Mouse (Mus musculus): Measurements from ENCODE around the gene Prox1. TPM values are rescaled to one million over a fixed set of nuclear protein-coding genes. Genes with fewer than 3 reads are reported as not detected.

Prox1 gene
- polyA plus RNA-seq, 1 experiment from 2014 or later, result 18.3 TPM

DNA sequence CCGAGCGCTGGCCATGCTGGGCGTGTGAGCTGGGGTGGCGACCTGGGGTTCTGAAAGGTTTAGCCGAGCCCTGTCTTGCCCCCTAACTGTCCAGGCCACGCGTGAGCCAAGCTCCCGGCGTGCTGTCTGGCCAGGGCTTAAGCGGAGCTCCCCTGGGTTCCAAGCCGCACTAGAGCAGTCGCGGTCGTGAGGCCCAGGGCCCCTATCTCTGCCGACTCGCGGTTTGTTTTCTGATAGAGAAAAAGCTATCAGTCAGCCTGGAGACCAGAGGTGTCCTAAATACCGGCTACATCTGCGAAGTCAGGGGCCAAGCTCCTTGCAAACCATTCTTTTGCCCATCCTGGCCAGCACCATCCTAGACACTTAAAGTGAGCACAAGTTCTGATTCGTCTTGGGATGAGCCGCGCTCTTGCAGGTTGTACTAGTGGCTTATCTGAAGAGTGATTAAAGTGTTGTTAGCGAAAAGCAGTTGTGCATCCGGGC, 2.5 kb upstream of the Prox1 start:
- Histone ChIP-seq H3K4me2 (peak overlapping the region; percentile 87), H3K4me3 (peak overlapping the region; percentile 86), H3K9me3 (replicated peaks) (no peaks in the 10 kb centered on the region), H3K4me1 (replicated peaks) (peaks cover 42% of the 10 kb centered on the region), H3K9ac (peak overlapping the region; percentile 54), H3K36me3 (no peaks in the 10 kb centered on the region), H3K27me3 (peaks cover 23% of the 10 kb centered on the region), H3K27ac (peak overlapping the region; percentile 46)
- no peak for ATAC-seq (replicated peaks; ENCODE audit: insufficient number of reproducible peaks, insufficient read depth, low FRiP score, low read depth)
- WGBS, result 2% methylated on average over 24 of the region's 24 CpGs

DNA sequence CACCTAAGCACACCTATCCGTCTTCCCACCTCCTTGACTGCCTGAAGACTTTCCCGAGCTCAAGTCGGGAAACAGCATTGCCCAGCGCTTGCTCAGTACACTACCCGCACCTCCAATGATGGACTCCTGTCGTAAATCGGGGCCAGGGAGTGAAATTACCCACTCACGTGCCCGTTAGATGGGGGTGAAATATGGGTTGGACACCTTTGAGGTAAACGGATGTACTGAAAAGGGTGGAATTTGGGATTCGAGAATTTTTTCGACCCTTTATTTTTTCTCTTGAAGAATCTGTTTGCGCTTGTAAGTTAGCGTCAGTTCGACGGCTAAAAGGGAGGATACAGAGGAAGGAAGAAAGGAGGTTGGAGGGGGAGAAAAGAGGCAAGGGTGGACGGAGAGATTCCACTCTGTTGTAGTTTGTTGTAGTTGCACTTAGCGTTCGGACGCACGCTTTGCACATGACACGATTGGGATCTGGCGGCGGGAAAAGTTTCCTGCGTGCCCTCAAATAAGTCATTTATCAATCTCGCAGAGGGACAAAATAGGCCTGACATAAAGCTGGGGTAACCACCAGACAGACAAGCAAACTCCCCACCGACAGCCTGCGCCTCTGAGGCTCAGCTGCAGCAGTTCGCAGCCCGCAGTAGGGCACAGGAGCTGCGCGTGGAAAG, 1.9 kb upstream of the Prox1 start:
- Histone ChIP-seq H3K36me3 (no peaks in the 10 kb centered on the region), H3K27ac (peak overlapping the region; percentile 46), H3K9ac (peak overlapping the region; percentile 54), H3K27me3 (peaks cover 23% of the 10 kb centered on the region), H3K4me1 (replicated peaks) (peaks cover 44% of the 10 kb centered on the region), H3K4me2 (peak overlapping the region; percentile 87), H3K4me3 (peak overlapping the region; percentile 86), H3K9me3 (replicated peaks) (no peaks in the 10 kb centered on the region)
- no peak for ATAC-seq (replicated peaks; ENCODE audit: insufficient number of reproducible peaks, insufficient read depth, low FRiP score, low read depth)
- WGBS, result 6% methylated on average over 32 of the region's 32 CpGs

DNA sequence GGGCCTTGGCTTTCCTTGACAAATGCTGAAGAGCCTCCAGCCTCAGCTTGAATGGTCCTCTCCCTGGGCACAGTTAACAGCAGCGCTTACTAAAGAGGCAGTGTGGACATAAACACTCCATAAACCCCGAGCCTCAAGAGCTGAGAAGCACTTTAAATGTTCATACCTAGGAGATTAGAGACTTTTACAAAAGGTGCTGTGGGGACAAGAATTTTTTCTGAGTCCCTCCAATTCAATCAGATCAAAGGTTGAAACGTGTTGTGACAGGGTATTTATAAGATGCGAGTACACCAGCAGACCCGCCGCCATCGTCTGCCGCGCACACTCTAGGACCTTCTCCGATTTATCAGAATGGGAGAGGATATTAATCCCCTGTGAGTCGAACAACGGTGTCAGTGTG, 1.2 kb upstream of the Prox1 start:
- WGBS, result 4% methylated on average over 12 of the region's 12 CpGs
- no peak for ATAC-seq (replicated peaks; ENCODE audit: insufficient number of reproducible peaks, insufficient read depth, low FRiP score, low read depth)
- no peaks in the 10 kb centered on the region for H3K9me3 ChIP-seq (replicated peaks)
- peaks cover 23% of the 10 kb centered on the region for H3K27me3 ChIP-seq
- no peaks in the 10 kb centered on the region for H3K36me3 ChIP-seq
- peak overlapping the region; percentile 14; the same call in 1 of the 2 replicates for H3K27ac ChIP-seq
- H3K9ac ChIP-seq, result 0 out of 2 replicates have a peak overlapping the region, but pooled peaks have one; percentile 54
- peak overlapping the region; percentile 87 for H3K4me2 ChIP-seq
- H3K4me3 ChIP-seq, result peak overlapping the region; percentile 86
- peaks cover 45% of the 10 kb centered on the region for H3K4me1 ChIP-seq (replicated peaks)

DNA sequence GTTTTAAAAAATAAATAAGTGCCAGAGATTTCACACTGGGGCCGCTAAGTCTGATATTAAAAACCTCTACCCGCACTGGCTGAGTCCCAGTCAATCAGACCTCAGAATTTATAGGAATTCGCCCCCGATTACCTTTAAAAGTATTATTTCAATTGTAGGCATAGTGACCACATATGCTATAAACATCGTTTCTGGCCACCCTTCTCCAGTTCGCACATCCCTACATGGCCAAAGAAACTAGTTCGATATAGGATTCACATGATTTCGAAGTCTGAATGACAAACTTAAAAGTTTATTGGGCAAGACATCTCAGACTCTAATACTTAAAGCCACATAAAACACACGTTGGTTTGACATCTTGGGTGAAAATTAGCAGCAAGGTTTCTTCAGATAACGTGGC, 827 bp upstream of the Prox1 start:
- peak overlapping the region; percentile 89 for H3K9ac ChIP-seq
- peaks cover 21% of the 10 kb centered on the region for H3K27me3 ChIP-seq
- H3K36me3 ChIP-seq, result no peaks in the 10 kb centered on the region
- ATAC-seq (replicated peaks; ENCODE audit: insufficient number of reproducible peaks, insufficient read depth, low FRiP score, low read depth), result no peak
- peak overlapping the region; percentile 87 for H3K4me2 ChIP-seq
- peak overlapping the region; percentile 86 for H3K4me3 ChIP-seq
- H3K9me3 ChIP-seq (replicated peaks), result no peaks in the 10 kb centered on the region
- 8% methylated on average over 10 of the region's 10 CpGs for WGBS
- H3K27ac ChIP-seq, result peak overlapping the region; percentile 98; the same call in 1 of the 2 replicates
- H3K4me1 ChIP-seq (replicated peaks), result peaks cover 45% of the 10 kb centered on the region

DNA sequence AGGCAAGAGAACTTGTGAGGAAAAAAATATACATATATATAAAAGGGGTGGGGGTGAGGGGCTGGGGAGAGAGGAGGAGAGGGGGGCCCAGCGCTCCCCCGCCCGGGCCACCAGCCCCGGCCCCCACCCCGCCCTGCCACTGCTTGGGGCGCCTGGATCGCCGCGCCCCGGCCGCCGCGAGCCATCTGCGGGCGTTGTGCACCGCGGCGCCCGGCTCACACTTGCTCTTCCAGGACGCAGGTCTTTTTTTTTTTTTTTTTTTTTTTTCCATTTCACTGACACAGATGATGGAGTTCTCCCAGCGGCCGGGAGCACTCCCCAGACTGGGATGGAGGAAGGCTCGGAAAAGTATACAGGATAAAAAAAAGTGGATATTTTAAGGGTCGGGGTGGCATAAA, 304 bp upstream of the Prox1 start:
- Histone ChIP-seq H3K9ac (peak overlapping the region; percentile 89), H3K27me3 (peaks cover 17% of the 10 kb centered on the region), H3K4me1 (replicated peaks) (peaks cover 45% of the 10 kb centered on the region), H3K9me3 (replicated peaks) (no peaks in the 10 kb centered on the region), H3K4me2 (peak overlapping the region; percentile 87), H3K27ac (peak overlapping the region; percentile 98), H3K36me3 (no peaks in the 10 kb centered on the region), H3K4me3 (peak overlapping the region; percentile 86)
- ATAC-seq (replicated peaks; ENCODE audit: insufficient number of reproducible peaks, insufficient read depth, low FRiP score, low read depth), result peak; percentile 11; the same call in 1 of the 2 replicates
- 1% methylated on average over 24 of the region's 24 CpGs for WGBS

DNA sequence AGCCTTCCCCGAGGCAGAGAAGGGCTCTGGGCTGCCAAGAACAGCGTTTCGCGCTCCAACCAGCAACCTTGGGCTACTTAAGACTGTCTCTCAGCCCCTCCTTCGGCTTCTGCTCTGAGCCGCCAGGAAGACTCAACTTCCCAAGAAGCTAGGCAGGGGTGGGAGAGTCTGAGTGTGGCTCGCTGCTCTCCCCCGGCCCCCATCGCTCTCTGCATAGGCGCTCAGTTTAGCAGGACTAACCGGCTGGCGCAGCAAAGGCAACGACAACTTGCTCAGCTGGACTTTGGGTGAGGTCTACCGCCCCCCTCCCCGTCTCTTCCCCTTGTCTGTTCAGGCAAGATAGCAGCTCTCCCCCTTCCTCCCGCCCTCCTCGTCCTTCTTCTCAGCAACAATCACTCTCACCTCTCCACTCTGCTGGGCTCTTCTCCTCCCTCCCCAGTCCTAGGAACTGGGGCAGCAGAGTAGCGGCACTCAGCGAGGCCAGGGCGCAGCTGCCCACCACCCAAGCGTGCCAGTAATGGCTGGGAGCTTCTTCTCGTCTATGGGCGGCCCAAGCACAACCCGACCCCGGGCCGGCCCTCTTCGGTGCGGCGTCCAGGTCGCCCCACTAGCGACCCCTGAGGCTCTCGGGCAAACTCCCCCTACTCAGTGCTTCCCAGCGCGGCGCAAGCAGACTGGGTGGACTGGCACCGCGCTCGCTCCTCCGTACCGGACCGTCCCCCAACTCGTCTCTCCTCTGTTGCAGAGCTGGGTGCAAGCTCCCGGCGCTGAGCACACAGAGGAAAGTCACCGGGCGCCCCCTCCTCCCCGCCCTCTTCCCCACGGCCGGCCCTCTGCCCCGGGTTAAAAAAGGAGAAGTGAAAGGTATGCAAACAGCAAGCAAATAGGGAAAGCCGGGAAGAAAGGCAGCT, 1.5 kb downstream of the Prox1 start:
- H3K4me1 ChIP-seq (replicated peaks), result peaks cover 35% of the 10 kb centered on the region
- H3K27me3 ChIP-seq, result peaks cover 10% of the 10 kb centered on the region; the same call in 1 of the 2 replicates
- peak overlapping the region; percentile 87 for H3K4me2 ChIP-seq
- peak overlapping the region; percentile 98 for H3K27ac ChIP-seq
- WGBS, result 1% methylated on average over 51 of the region's 51 CpGs
- no peaks in the 10 kb centered on the region for H3K9me3 ChIP-seq (replicated peaks)
- H3K4me3 ChIP-seq, result peak overlapping the region; percentile 86
- peak; percentile 48 for ATAC-seq (replicated peaks; ENCODE audit: insufficient number of reproducible peaks, insufficient read depth, low FRiP score, low read depth)
- H3K36me3 ChIP-seq, result no peaks in the 10 kb centered on the region
- peak overlapping the region; percentile 89 for H3K9ac ChIP-seq

DNA sequence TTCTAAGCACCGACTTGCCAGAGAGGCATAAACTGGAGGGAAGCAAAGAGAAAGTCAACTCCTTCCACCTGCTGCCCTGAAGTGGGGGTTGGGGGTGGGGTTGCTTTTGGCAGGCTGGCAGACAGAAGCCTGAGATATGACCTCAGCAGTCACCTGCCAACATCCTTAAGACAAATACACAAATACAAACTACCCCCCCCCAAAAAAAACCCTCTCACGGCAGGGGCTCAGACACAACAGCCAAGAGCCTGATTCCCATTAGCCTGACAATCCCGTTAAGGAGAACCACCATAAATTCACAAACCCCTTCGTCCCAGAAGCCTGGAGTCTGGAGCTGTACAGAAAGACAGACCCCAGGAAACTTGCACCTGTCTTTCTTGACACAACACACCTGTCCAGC, 2.4 kb downstream of the Prox1 start:
- 5% methylated on average over 4 of the region's 4 CpGs for WGBS
- Histone ChIP-seq H3K27ac (peak overlapping the region; percentile 98), H3K9ac (peak overlapping the region; percentile 89), H3K27me3 (peaks cover 7% of the 10 kb centered on the region; the same call in 1 of the 2 replicates), H3K9me3 (replicated peaks) (no peaks in the 10 kb centered on the region), H3K4me1 (replicated peaks) (peaks cover 29% of the 10 kb centered on the region), H3K4me2 (peak overlapping the region; percentile 87), H3K4me3 (peak overlapping the region; percentile 86), H3K36me3 (no peaks in the 10 kb centered on the region)
- no peak for ATAC-seq (replicated peaks; ENCODE audit: insufficient number of reproducible peaks, insufficient read depth, low FRiP score, low read depth)

DNA sequence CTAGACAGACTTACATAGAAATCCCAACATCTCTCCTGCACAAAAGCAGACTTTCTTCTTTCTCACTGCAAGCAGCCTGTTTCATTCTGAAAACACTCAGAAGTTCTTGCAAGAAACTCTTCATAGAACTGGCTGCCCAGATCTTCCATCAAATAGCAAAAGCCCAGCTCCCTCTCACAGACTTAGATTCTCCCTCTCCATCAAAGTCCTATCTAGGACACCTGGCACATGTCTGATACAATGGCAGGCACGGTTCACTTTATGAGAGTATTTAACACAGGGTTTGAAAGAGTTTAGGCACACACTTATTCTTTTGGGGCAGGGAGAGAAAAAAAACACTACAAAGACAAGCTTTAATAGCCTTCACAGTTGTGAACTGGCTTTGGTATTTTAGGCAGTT, 2.9 kb downstream of the Prox1 start:
- Histone ChIP-seq H3K27me3 (0 out of 2 replicates have a peak, but pooled peaks cover 3% of the 10 kb centered on the region), H3K9ac (peak overlapping the region; percentile 33)

DNA sequence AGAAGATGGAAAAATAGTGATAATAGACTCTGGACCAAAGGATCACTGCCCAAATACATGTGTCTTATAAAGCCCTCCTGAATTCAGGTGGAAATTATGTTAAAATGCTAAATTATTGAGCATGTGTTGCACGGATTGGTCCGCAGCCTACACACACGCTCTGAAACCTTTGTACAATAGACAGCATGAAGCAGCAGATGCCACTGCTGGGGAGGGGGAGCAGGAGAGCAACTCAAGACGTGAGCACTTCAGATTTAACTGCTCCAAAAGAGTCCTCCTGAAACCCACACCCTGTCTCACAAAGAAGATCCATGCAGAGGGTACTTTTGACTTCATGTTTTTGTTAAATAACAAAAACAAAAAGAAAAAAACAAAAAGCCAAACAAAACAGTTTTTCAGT, 5.0 kb downstream of the Prox1 start:
- no peak overlapping the region for H3K27ac ChIP-seq

More for the DNA sequence above, 2.9 kb downstream of the Prox1 start:
- H3K36me3 ChIP-seq, result no peaks in the 10 kb centered on the region
- no peaks in the 10 kb centered on the region for H3K9me3 ChIP-seq (replicated peaks)
- H3K4me1 ChIP-seq (replicated peaks), result peaks cover 24% of the 10 kb centered on the region
- no peak for ATAC-seq (replicated peaks; ENCODE audit: insufficient number of reproducible peaks, insufficient read depth, low FRiP score, low read depth)
- peak overlapping the region; percentile 87 for H3K4me2 ChIP-seq
- WGBS, result 10% methylated on average over 1 of the region's 1 CpGs
- H3K27ac ChIP-seq, result peak overlapping the region; percentile 98
- H3K4me3 ChIP-seq, result peak overlapping the region; percentile 86

DNA sequence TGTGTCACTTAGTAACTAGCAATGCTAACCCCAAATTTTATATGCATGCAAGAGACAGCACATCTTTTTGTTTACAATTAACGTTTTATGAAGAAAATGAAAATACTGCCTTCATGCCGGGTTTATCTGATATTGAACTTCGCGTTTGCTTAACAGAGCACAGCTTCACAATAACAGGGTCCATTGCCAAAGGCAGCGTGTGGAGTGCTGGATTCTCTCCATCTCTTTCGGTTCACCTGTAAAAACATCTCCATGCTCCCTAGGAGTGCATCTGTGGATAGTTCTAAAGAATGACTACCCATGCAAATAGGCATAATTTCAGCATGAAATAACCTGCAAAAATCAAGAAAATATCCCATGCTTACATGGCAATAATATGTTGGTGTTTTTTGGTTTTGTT, 7.0 kb downstream of the Prox1 start:
- no peak overlapping the region for H3K9ac ChIP-seq
- no peaks in the 10 kb centered on the region for H3K27me3 ChIP-seq
- H3K4me1 ChIP-seq (replicated peaks), result peaks cover 22% of the 10 kb centered on the region
- H3K9me3 ChIP-seq (replicated peaks), result no peaks in the 10 kb centered on the region
- no peak overlapping the region for H3K27ac ChIP-seq
- no peak for ATAC-seq (replicated peaks; ENCODE audit: insufficient number of reproducible peaks, insufficient read depth, low FRiP score, low read depth)
- H3K4me2 ChIP-seq, result no peak overlapping the region
- WGBS, result 81% methylated on average over 6 of the region's 6 CpGs
- H3K36me3 ChIP-seq, result peaks cover 13% of the 10 kb centered on the region
- H3K4me3 ChIP-seq, result no peak overlapping the region

More for the DNA sequence above, 5.0 kb downstream of the Prox1 start:
- H3K4me2 ChIP-seq, result no peak overlapping the region
- peaks cover 7% of the 10 kb centered on the region for H3K36me3 ChIP-seq
- ATAC-seq (replicated peaks; ENCODE audit: insufficient number of reproducible peaks, insufficient read depth, low FRiP score, low read depth), result no peak
- H3K27me3 ChIP-seq, result 0 out of 2 replicates have a peak, but pooled peaks cover 3% of the 10 kb centered on the region
- peaks cover 31% of the 10 kb centered on the region for H3K4me1 ChIP-seq (replicated peaks)
- no peak overlapping the region for H3K4me3 ChIP-seq
- no peak overlapping the region for H3K9ac ChIP-seq
- no peaks in the 10 kb centered on the region for H3K9me3 ChIP-seq (replicated peaks)
- 55% methylated on average over 4 of the region's 4 CpGs for WGBS

All from heart, embryonic 15.5 days (tissue).